ENCODE assay signal across 8 mouse cellular contexts in genomic region chr7:141949799-141950103, GRCm38 (mm10). TPM values are rescaled to one million over a fixed set of nuclear protein-coding genes. Genes with fewer than 3 reads are reported as not detected.
DNase-seq lines count a peak whose midpoint lies in the region; ATAC-seq lines count a peak whose summit lies in the region.

No protein-coding gene starts in this region.

- no peak overlapping the region for H3K27ac ChIP-seq in liver, embryonic 11.5 days (ENCODE audit: low read depth, low read length)
- peak overlapping the region; percentile 90 for H3K27ac ChIP-seq in forebrain, embryonic 11.5 days (ENCODE audit: low read depth, low read length)
- no peak overlapping the region for H3K27ac ChIP-seq in intestine, embryonic 16.5 days (ENCODE audit: low read length)
- H3K27ac ChIP-seq in neural tube, embryonic 13.5 days (replicated peaks), result peak overlapping the region; percentile 99

- 0 out of 2 replicates have a peak overlapping the region, but pooled peaks have one; percentile 16 for H3K9ac ChIP-seq in liver, embryonic 11.5 days (ENCODE audit: low read depth, low read length)
- peak overlapping the region; percentile 98 for H3K9ac ChIP-seq in forebrain, embryonic 11.5 days (ENCODE audit: low read length)
- peak overlapping the region; percentile 60 for H3K9ac ChIP-seq in intestine, embryonic 16.5 days (ENCODE audit: low read depth, low read length)
- H3K9ac ChIP-seq in neural tube, embryonic 13.5 days, result peak overlapping the region; percentile 100

- H3K4me3 ChIP-seq in liver, embryonic 11.5 days (ENCODE audit: low read depth, low read length), result peak overlapping the region; percentile 54
- peak overlapping the region; percentile 93 for H3K4me3 ChIP-seq in forebrain, embryonic 11.5 days (ENCODE audit: low read depth, low read length)
- peak overlapping the region; percentile 57 for H3K4me3 ChIP-seq in intestine, embryonic 16.5 days (ENCODE audit: low read length)
- peak overlapping the region; percentile 91 for H3K4me3 ChIP-seq in neural tube, embryonic 13.5 days

- DNase-seq in liver, embryonic 11.5 days (ENCODE audit: low spot score), result no peak
- no peak for DNase-seq in liver
- DNase-seq in forebrain, embryonic 11.5 days (ENCODE audit: low spot score), result no peak
- no peak for DNase-seq in embryo, embryonic 10 days (ENCODE audit: low spot score)
- DNase-seq in gastrocnemius, adult 8-10 months (ENCODE audit: low spot score in 2 of 2), result no peak
- no peak for DNase-seq in kidney, postnatal 4 days

- H3K4me2 ChIP-seq in liver, embryonic 11.5 days, result peak overlapping the region; percentile 71
- peak overlapping the region; percentile 57; the same call in 1 of the 2 replicates for H3K4me2 ChIP-seq in forebrain, embryonic 11.5 days (ENCODE audit: low read depth, low read length, severe bottlenecking)
- peak overlapping the region; percentile 96 for H3K4me2 ChIP-seq in intestine, embryonic 16.5 days (ENCODE audit: low read depth, low read length)
- H3K4me2 ChIP-seq in neural tube, embryonic 13.5 days, result peak overlapping the region; percentile 97

- peak; percentile 34; the same call in 1 of the 2 replicates for ATAC-seq in liver, embryonic 11.5 days (replicated peaks; ENCODE audit: low FRiP score)
- ATAC-seq in forebrain, embryonic 11.5 days (replicated peaks; ENCODE audit: low FRiP score), result peak; percentile 35; the same call in 1 of the 2 replicates
- peak; percentile 67 for ATAC-seq in intestine, embryonic 16.5 days
- ATAC-seq in neural tube, embryonic 13.5 days (ENCODE audit: low read depth), result peak; percentile 42

- H3K27me3 ChIP-seq in liver, embryonic 11.5 days (replicated peaks; ENCODE audit: control insufficient read depth, insufficient read depth, low read length), result peaks cover 83% of the 10 kb centered on the region
- H3K27me3 ChIP-seq in forebrain, embryonic 11.5 days (ENCODE audit: control insufficient read depth, insufficient read depth, low read length), result peaks cover 4% of the 10 kb centered on the region; the same call in 1 of the 2 replicates
- H3K27me3 ChIP-seq in intestine, embryonic 16.5 days (replicated peaks; ENCODE audit: control insufficient read depth, insufficient read depth, low read length), result peaks cover 60% of the 10 kb centered on the region
- H3K27me3 ChIP-seq in neural tube, embryonic 13.5 days, result no peaks in the 10 kb centered on the region

- no peaks in the 10 kb centered on the region for H3K36me3 ChIP-seq in liver, embryonic 11.5 days (ENCODE audit: control insufficient read depth, insufficient read depth, low read length)
- H3K36me3 ChIP-seq in forebrain, embryonic 11.5 days (ENCODE audit: control insufficient read depth, insufficient read depth, low read length), result peaks cover 4% of the 10 kb centered on the region; the same call in 1 of the 2 replicates
- H3K36me3 ChIP-seq in intestine, embryonic 16.5 days (ENCODE audit: control insufficient read depth, insufficient read depth, low read length), result no peaks in the 10 kb centered on the region
- H3K36me3 ChIP-seq in neural tube, embryonic 13.5 days, result peaks cover 5% of the 10 kb centered on the region

- no peaks in the 10 kb centered on the region for H3K9me3 ChIP-seq in liver, embryonic 11.5 days (ENCODE audit: control insufficient read depth, low read length)
- H3K9me3 ChIP-seq in forebrain, embryonic 11.5 days (ENCODE audit: control insufficient read depth, low read length), result no peaks in the 10 kb centered on the region
- H3K9me3 ChIP-seq in intestine, embryonic 16.5 days (ENCODE audit: control insufficient read depth, low read length), result peaks cover 3% of the 10 kb centered on the region; the same call in 1 of the 2 replicates
- no peaks in the 10 kb centered on the region for H3K9me3 ChIP-seq in neural tube, embryonic 13.5 days

- H3K4me1 ChIP-seq in liver, embryonic 11.5 days (replicated peaks; ENCODE audit: control insufficient read depth, insufficient read depth, low read length), result peaks cover 4% of the 10 kb centered on the region; the same call in 1 of the 2 replicates
- H3K4me1 ChIP-seq in forebrain, embryonic 11.5 days (replicated peaks; ENCODE audit: control insufficient read depth, insufficient read depth, low read length), result peaks cover 10% of the 10 kb centered on the region
- peaks cover 11% of the 10 kb centered on the region for H3K4me1 ChIP-seq in intestine, embryonic 16.5 days (ENCODE audit: control insufficient read depth, insufficient read depth, low read length)
- peaks cover 81% of the 10 kb centered on the region for H3K4me1 ChIP-seq in neural tube, embryonic 13.5 days (replicated peaks)

- WGBS in liver, embryonic 11.5 days, result under 1% methylated on average over 51 of the region's 54 CpGs
- 1% methylated on average over 18 of the region's 54 CpGs for WGBS in forebrain, embryonic 11.5 days
- WGBS in intestine, embryonic 16.5 days, result 1% methylated on average over 18 of the region's 54 CpGs
- WGBS in neural tube, embryonic 13.5 days, result 2% methylated on average over 32 of the region's 54 CpGs

RNA-seq across cellular contexts. Expression of gene Brsk2, which starts 0.2 kb away (rescaled TPM):
- polyA plus RNA-seq in liver, embryonic 11.5 days (2014; fragmentation: Nextera tagmentation; extraction: Ambion mirVana), result 0.34 and 0.61 TPM in 2 replicates
- polyA plus RNA-seq in forebrain, embryonic 11.5 days (2014; fragmentation: Nextera tagmentation; extraction: Ambion mirVana), result 13.8 and 15.5 TPM in 2 replicates
- polyA plus RNA-seq in intestine, embryonic 16.5 days (2015; fragmentation: Nextera tagmentation; extraction: Ambion mirVana), result 0.98 and 1.3 TPM in 2 replicates
- 20.1 and 20.6 TPM in 2 replicates for polyA plus RNA-seq in neural tube, embryonic 13.5 days (2015; fragmentation: Nextera tagmentation; extraction: Ambion mirVana)
- under 1 TPM in 1 of 4 experiments, not detected in 3; 0.10 TPM for total RNA-seq in gastrocnemius, adult 8-10 months (2022)

RNA-seq across cellular contexts. Expression of gene Tollip, which starts 31.4 kb away (rescaled TPM):
- polyA plus RNA-seq in liver, embryonic 11.5 days (2014; fragmentation: Nextera tagmentation; extraction: Ambion mirVana), result 37.7 and 41.9 TPM in 2 replicates
- 59.8 and 70.7 TPM in 2 replicates for polyA plus RNA-seq in forebrain, embryonic 11.5 days (2014; fragmentation: Nextera tagmentation; extraction: Ambion mirVana)
- 51.1 and 55.5 TPM in 2 replicates for polyA plus RNA-seq in intestine, embryonic 16.5 days (2015; fragmentation: Nextera tagmentation; extraction: Ambion mirVana)
- 66.8 and 68.9 TPM in 2 replicates for polyA plus RNA-seq in neural tube, embryonic 13.5 days (2015; fragmentation: Nextera tagmentation; extraction: Ambion mirVana)
- 10 to 100 TPM; 34.6 to 38.3 (median 34.9) TPM for total RNA-seq in gastrocnemius, adult 8-10 months (2022)

Comparison
In these comparisons a context has a peak if more than half of its experiments do, and no peak if none do; other contexts are left out.
1. H3K27ac ChIP-seq: peak in forebrain, embryonic 11.5 days (single experiment) and neural tube, embryonic 13.5 days (single experiment); none in liver, embryonic 11.5 days (single experiment) and intestine, embryonic 16.5 days (single experiment).
2. H3K9ac ChIP-seq: peak in every context shown above with its lines; median percentile 100 in neural tube, embryonic 13.5 days; 98 in forebrain, embryonic 11.5 days; 60 in intestine, embryonic 16.5 days; 16 in liver, embryonic 11.5 days.
3. Peak in every context shown above with its lines, with median percentiles within 50 percentile points of each other: ATAC-seq, H3K4me2 ChIP-seq and H3K4me3 ChIP-seq.